Mouse (Mus musculus) lung, embryonic 14.5 days (tissue): ENCODE data around the gene Ciao1. TPM values are rescaled to one million over a fixed set of nuclear protein-coding genes. Genes with fewer than 3 reads are reported as not detected.

Source experiments
- ATAC-seq: fragments of 200-750 bp; cut with Nextera tagmentation; 2 replicates; pipeline ENCODE4 v1.8.0; 2017; ENCODE audit warnings: mild to moderate bottlenecking, moderate TSS enrichment, moderate library complexity; ENCODE audit not compliant: insufficient read depth
- DNase-seq: peaks from one replicate; pipeline ENCODE4 v3.0.0-alpha.2; 2015
- H3K27ac ChIP-seq: fragments of 300-500 bp; sonication (generic); 2 replicates; pipeline ENCODE4 v1.5.1; 2014; ENCODE audit warnings: low read depth, mild to moderate bottlenecking, moderate library complexity
- H3K27me3 ChIP-seq: fragments of 300-500 bp; sonication (generic); 2 replicates; pipeline ENCODE4 v1.6.1; 2014; ENCODE audit warnings: low read length, control low read depth; ENCODE audit not compliant: insufficient read depth
- H3K36me3 ChIP-seq: fragments of 300-500 bp; sonication (generic); 2 replicates; pipeline ENCODE4 v1.6.1; 2014; ENCODE audit warnings: control low read depth; ENCODE audit not compliant: insufficient read depth
- H3K4me1 ChIP-seq: fragments of 300-500 bp; sonication (generic); 2 replicates; pipeline ENCODE4 v1.6.1; 2014; ENCODE audit warnings: antibody characterized with exemption, control low read depth; ENCODE audit not compliant: insufficient read depth
- H3K4me2 ChIP-seq: fragments of 300-500 bp; sonication (generic); 2 replicates; pipeline ENCODE4 v1.6.1; 2014; ENCODE audit warnings: mild to moderate bottlenecking
- H3K4me3 ChIP-seq: fragments of 300-500 bp; sonication (generic); 2 replicates; pipeline ENCODE4 v1.5.1; 2014; ENCODE audit warnings: low read depth, low read length
- H3K9ac ChIP-seq: fragments of 300-500 bp; sonication (generic); 2 replicates; pipeline ENCODE4 v1.6.1; 2014
- H3K9me3 ChIP-seq: fragments of 300-500 bp; sonication (generic); 2 replicates; pipeline ENCODE4 v1.6.1; 2016; ENCODE audit warnings: low read depth, low read length, control low read depth
- CTCF ChIP-seq: IDR thresholded peaks from 2 replicates; pipeline ENCODE4 v1.5.1; 2016; ENCODE audit warnings: antibody characterized with exemption, low read depth
- WGBS: fragments of 180-500 bp; shearing (Covaris S2); extraction: QIAGEN DNeasy Blood & Tissue Kit; methylation state at CpG from one replicate; pipeline ENCODE4 v1.1.7; 2014; 5-methylcytosine and 5-hydroxymethylcytosine counted together
- polyA plus RNA-seq: library from polyadenylated mRNA; unstranded; fragments of >200 nt; fragmentation: Nextera tagmentation; extraction: Ambion mirVana; gene quantifications from 2 replicates; pipeline ENCODE4 v1.2.1, GENCODE M21; 2014

Gene Ciao1
- polyA plus RNA-seq, 1 experiment from 2014 or later, result 58.5 TPM

DNA sequence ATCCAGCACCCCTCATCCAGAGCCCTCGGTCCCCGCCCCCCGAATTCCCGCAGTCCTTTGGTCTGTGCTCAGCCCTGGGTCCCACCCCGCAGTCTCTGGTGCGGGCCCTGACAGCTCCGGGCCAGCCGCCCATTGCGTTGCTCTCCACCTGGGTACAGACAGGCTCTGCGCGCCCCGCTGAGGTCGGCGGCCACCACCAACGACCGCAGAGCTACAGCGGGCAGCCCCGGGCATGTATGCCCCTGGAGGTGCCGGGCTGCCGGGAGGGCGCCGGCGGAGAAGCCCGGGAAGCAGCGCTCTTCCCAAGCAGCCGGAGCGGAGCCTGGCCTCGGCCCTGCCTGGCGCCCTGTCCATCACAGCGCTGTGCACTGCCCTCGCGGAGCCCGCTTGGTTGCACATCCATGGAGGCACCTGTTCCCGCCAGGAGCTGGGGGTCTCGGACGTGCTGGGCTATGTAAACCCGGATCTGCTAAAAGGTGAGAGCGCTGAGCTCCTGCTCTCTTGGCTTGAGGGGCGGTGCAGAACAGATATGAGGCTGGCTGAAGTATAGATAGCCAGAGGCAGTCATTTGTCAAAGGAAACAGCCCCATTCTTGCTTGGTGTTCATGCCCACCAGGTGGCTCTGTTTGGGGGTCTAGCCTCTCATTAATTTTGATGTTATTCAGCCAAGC lies 853 bp upstream of the Ciao1 start:
- H3K27me3 ChIP-seq, result no peaks in the 10 kb centered on the region
- peak; percentile 59 for ATAC-seq
- H3K9ac ChIP-seq, result peak overlapping the region; percentile 80
- peak overlapping the region; percentile 79 for H3K4me3 ChIP-seq
- H3K27ac ChIP-seq, result peak overlapping the region; percentile 69; the same call in 1 of the 2 replicates
- peak; percentile 45 for TF ChIP-seq CTCF
- H3K9me3 ChIP-seq, result no peaks in the 10 kb centered on the region
- H3K36me3 ChIP-seq, result peaks cover 38% of the 10 kb centered on the region
- under 1% methylated on average over 39 of the region's 39 CpGs for WGBS
- peak overlapping the region; percentile 96 for H3K4me2 ChIP-seq
- no peaks in the 10 kb centered on the region for H3K4me1 ChIP-seq
- DNase-seq, result peak; percentile 45

DNA sequence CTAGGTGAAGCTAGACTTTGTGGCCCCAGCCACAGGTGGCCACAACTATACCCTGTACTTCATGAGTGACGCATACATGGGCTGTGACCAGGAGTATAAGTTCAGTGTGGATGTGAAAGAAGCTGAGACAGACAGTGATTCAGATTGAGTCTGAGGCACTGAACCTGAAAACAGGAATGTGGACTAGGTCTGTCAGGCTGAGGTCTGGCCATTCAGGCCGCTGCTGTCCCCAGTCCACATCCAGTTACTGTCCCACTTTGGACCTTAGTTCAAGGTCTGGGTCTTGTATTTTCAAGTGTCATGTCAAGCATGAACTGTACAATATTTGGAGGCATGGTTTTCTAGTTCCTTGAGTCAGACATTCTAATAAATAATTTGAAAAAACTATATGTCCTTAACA lies 7.6 kb downstream of the Ciao1 start:
- no peak overlapping the region for H3K4me3 ChIP-seq
- no peaks in the 10 kb centered on the region for H3K9me3 ChIP-seq
- ATAC-seq (no peak), DNase-seq (no peak)
- H3K4me2 ChIP-seq, result no peak overlapping the region
- no peaks in the 10 kb centered on the region for H3K27me3 ChIP-seq
- no peak for TF ChIP-seq CTCF
- 94% methylated on average over 2 of the region's 2 CpGs for WGBS
- H3K36me3 ChIP-seq, result peaks cover 89% of the 10 kb centered on the region
- H3K9ac ChIP-seq, result no peak overlapping the region
- no peaks in the 10 kb centered on the region for H3K4me1 ChIP-seq
- no peak overlapping the region for H3K27ac ChIP-seq

- Histone ChIP-seq H3K4me1 (no peaks in the 10 kb centered on the region), H3K4me2 (no peak overlapping the region), H3K27me3 (no peaks in the 10 kb centered on the region), H3K9ac (no peak overlapping the region), H3K4me3 (no peak overlapping the region), H3K27ac (no peak overlapping the region), H3K36me3 (peaks cover 94% of the 10 kb centered on the region), H3K9me3 (no peaks in the 10 kb centered on the region)
- TF ChIP-seq CTCF, result no peak
- WGBS, result 89% methylated on average over 11 of the region's 11 CpGs
- ATAC-seq (no peak), DNase-seq (no peak)
Measured at GRCm38 (mm10) chr2:127237897-127238610, 9.6 kb downstream of the Ciao1 start.

DNA sequence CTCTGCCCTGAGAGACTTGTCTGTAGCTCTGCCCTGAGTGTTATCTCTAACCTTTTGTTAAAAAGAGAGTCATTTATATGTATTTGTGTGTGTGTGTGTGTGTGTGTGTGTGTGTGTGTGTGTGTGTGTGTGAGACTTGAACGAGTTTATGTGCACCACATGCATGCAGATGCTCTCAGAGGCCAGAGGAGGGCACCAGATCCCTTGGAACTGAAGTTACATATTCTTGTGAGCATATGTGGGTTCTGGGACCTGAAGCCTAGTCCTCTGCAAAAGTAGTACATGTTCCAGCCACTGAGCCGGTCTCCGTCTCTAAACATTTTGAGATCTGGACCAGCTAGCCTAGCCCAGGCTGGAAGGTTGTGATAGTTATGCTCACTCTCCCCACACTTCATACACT lies 22.4 kb downstream of the Ciao1 start:
- 99% methylated on average over 3 of the region's 3 CpGs for WGBS
- TF ChIP-seq CTCF, result 0 out of 2 replicates have a peak, but pooled peaks have one; percentile 14
- no peak for ATAC-seq
- Histone ChIP-seq H3K27me3 (no peaks in the 10 kb centered on the region), H3K4me1 (no peaks in the 10 kb centered on the region), H3K27ac (no peak overlapping the region), H3K4me2 (no peak overlapping the region), H3K4me3 (no peak overlapping the region), H3K36me3 (peaks cover 96% of the 10 kb centered on the region), H3K9ac (no peak overlapping the region), H3K9me3 (no peaks in the 10 kb centered on the region)
- no peak for DNase-seq

DNA sequence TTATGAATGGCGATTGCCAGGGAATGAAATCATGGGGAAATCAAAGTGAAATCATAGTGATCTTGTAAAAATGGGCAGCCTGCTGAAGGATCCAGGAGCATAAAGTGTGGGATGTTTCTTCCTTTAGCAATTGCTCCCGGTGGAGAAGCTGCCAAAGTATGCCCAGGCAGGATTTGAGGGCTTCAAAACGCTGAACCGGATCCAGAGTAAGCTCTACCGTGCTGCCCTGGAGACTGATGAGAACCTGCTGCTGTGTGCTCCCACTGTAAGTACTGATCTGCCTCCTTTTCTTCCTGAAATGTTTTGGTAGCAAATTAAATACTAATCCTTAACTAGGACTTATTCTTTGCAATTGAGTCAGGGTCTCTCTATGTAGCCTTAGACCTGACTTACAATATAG lies 29.9 kb downstream of the Ciao1 start:
- whole genome bisulfite sequencing, result 97% methylated on average over 5 of the region's 5 CpGs
- no peaks in the 10 kb centered on the region for H3K9me3 ChIP-seq
- no peak overlapping the region for H3K27ac ChIP-seq
- H3K9ac ChIP-seq, result no peak overlapping the region
- H3K4me2 ChIP-seq, result no peak overlapping the region
- H3K4me1 ChIP-seq, result no peaks in the 10 kb centered on the region
- ATAC-seq (no peak), DNase-seq (no peak)
- peaks cover 98% of the 10 kb centered on the region for H3K36me3 ChIP-seq
- no peak overlapping the region for H3K4me3 ChIP-seq
- no peaks in the 10 kb centered on the region for H3K27me3 ChIP-seq
- no peak for TF ChIP-seq CTCF

DNA sequence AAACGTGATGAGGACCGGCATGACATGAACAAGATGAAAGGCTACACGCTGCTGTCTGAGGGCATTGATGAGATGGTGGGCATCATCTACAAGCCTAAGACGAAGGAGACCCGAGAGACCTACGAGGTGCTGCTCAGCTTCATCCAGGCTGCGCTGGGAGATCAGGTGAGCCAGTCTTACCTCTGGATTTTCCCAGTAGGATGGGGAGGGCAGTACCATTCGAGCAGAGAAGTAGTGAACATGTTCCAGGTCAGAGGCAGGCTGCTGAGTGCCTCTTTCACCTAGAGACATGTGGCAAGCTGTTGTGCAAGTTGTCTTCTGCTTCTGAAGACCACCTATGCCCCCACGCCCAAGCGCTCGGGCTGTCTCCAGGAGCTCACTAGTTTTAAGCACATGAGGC lies 36.9 kb downstream of the Ciao1 start:
- peaks cover 7% of the 10 kb centered on the region; the same call in 1 of the 2 replicates for H3K4me1 ChIP-seq
- H3K27me3 ChIP-seq, result no peaks in the 10 kb centered on the region
- no peak overlapping the region for H3K4me3 ChIP-seq
- no peak overlapping the region for H3K4me2 ChIP-seq
- H3K27ac ChIP-seq, result no peak overlapping the region
- DNase-seq (no peak), ATAC-seq (no peak)
- WGBS, result 91% methylated on average over 11 of the region's 11 CpGs
- no peak for TF ChIP-seq CTCF
- H3K36me3 ChIP-seq, result peaks cover 64% of the 10 kb centered on the region
- H3K9ac ChIP-seq, result no peak overlapping the region
- no peaks in the 10 kb centered on the region for H3K9me3 ChIP-seq

DNA sequence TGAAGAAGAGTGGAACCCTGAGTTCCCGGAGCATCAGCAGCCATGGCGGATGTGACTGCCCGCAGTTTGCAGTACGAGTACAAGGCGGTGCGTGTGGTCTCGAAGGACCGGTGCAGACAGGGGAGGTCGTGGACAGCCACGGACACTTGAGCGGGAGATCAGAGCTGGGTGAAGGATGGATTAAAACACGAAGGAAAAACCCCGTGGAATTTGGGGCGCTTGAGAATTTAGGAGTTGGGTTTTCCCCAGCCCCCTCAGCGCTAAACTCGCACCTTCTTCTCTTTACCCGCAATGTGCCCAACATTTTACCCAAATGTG lies 39.2 kb downstream of the Ciao1 start:
- ATAC-seq, result no peak
- under 1% methylated on average over 17 of the region's 17 CpGs for WGBS

More for the DNA sequence above, 39.2 kb downstream of the Ciao1 start:
- no peak for DNase-seq
- Histone ChIP-seq H3K9ac (peak overlapping the region; percentile 79), H3K4me2 (peak overlapping the region; percentile 93), H3K4me3 (peak overlapping the region; percentile 87), H3K27me3 (no peaks in the 10 kb centered on the region), H3K27ac (peak overlapping the region; percentile 72), H3K36me3 (peaks cover 41% of the 10 kb centered on the region), H3K9me3 (no peaks in the 10 kb centered on the region), H3K4me1 (peaks cover 7% of the 10 kb centered on the region; the same call in 1 of the 2 replicates)
- TF ChIP-seq CTCF, result no peak
